Mouse (Mus musculus) CH12.LX (cell line): ENCODE measurements around the gene Bach2. TPM values are rescaled to one million over a fixed set of nuclear protein-coding genes. Genes with fewer than 3 reads are reported as not detected.

Experiments
- DNase-seq: peaks from one replicate; pipeline ENCODE4 v3.0.0-alpha.2; 2013; ENCODE audit errors: extremely low read depth
- H3K27ac ChIP-seq: 2 replicates; pipeline ENCODE4 v1.5.1; 2012; ENCODE audit warnings: low read depth, mild to moderate bottlenecking, control low read depth, moderate library complexity; ENCODE audit not compliant: insufficient read depth
- H3K27me3 ChIP-seq: replicated peaks from 2 replicates; pipeline ENCODE3; 2012; ENCODE audit warnings: inconsistent platforms
- H3K36me3 ChIP-seq, 2 experiments: replicated peaks in 1 of 2; 2 replicates each; pipeline versions ENCODE3 to v1.6.1; 2012; ENCODE audit warnings: inconsistent platforms in 1 of 2, low read length in 1 of 2, mild to moderate bottlenecking in 1 of 2, mixed read lengths in 1 of 2, moderate library complexity in 1 of 2; ENCODE audit not compliant: control insufficient read depth in 1 of 2, insufficient read depth in 1 of 2
- H3K4me1 ChIP-seq, 2 experiments: 2 replicates each; pipeline ENCODE4 v1.6.1; 2012; ENCODE audit warnings: inconsistent platforms in 1 of 2, moderate library complexity in 1 of 2; ENCODE audit not compliant: insufficient read depth in 2 of 2, control insufficient read depth in 1 of 2
- H3K4me2 ChIP-seq: 2 replicates; pipeline ENCODE4 v1.6.1; 2012; ENCODE audit warnings: low read depth, mild to moderate bottlenecking, control low read depth; ENCODE audit not compliant: poor library complexity, insufficient read depth, severe bottlenecking
- H3K4me3 ChIP-seq, 3 experiments: fragments of 150-350 bp in 1 of 3; sonication (generic) in 1 of 3; replicated peaks in 1 of 3; 2 replicates each; pipeline versions ENCODE3 to v1.5.1; 2011 to 2012; ENCODE audit warnings: low read depth in 2 of 3, low read length in 2 of 3, mild to moderate bottlenecking in 2 of 3, moderate library complexity in 2 of 3, control low read depth in 1 of 3, improper control_type of control experiment in 1 of 3, inconsistent platforms in 1 of 3, mixed read lengths in 1 of 3; ENCODE audit not compliant: poor library complexity in 1 of 3
- H3K79me2 ChIP-seq: replicated peaks from 2 replicates; pipeline ENCODE4 v1.6.1; 2012; ENCODE audit warnings: mild to moderate bottlenecking, moderate library complexity; ENCODE audit not compliant: control insufficient read depth, poor library complexity, insufficient read depth, severe bottlenecking; ENCODE audit errors: extremely low read depth
- H3K9ac ChIP-seq: 2 replicates; pipeline ENCODE4 v1.6.1; 2012; ENCODE audit warnings: low read depth, mild to moderate bottlenecking, control low read depth, moderate library complexity; ENCODE audit not compliant: insufficient read depth
- H3K9me3 ChIP-seq: replicated peaks from 2 replicates; pipeline ENCODE3; 2012; ENCODE audit warnings: low read length, inconsistent platforms, mixed read lengths
- BHLHE40 ChIP-seq: IDR thresholded peaks from 2 replicates; pipeline ENCODE4 v1.6.1; 2011; ENCODE audit warnings: mild to moderate bottlenecking, low read depth, low read length, improper control_type of control experiment
- CHD1 ChIP-seq: IDR thresholded peaks from 2 replicates; pipeline ENCODE4 v1.6.1; 2012; ENCODE audit warnings: low read depth, low read length, improper control_type of control experiment, inconsistent platforms
- CHD2 ChIP-seq: IDR thresholded peaks from 2 replicates; pipeline ENCODE4 v1.6.1; 2011; ENCODE audit warnings: low read length, improper control_type of control experiment
- CTCF ChIP-seq, 2 experiments: IDR thresholded peaks in 1 of 2; conservative IDR thresholded peaks in 1 of 2; 2 replicates each; pipeline ENCODE4 v1.5.1; 2011 to 2012; ENCODE audit warnings: low read depth in 2 of 2, low read length in 2 of 2, improper control_type of control experiment in 1 of 2, inconsistent platforms in 1 of 2, mild to moderate bottlenecking in 1 of 2, moderate library complexity in 1 of 2
- E2F4 ChIP-seq: IDR thresholded peaks from 2 replicates; pipeline ENCODE4 v1.6.1; 2011; ENCODE audit warnings: low read depth, low read length, improper control_type of control experiment; ENCODE audit not compliant: insufficient replicate concordance
- EP300 ChIP-seq: IDR thresholded peaks from 2 replicates; pipeline ENCODE4 v1.6.1; 2011; ENCODE audit warnings: low read length, improper control_type of control experiment
- ETS1 ChIP-seq: conservative IDR thresholded peaks from 2 replicates; pipeline ENCODE4 v1.6.1; 2012; ENCODE audit warnings: low read depth, mild to moderate bottlenecking, inconsistent platforms, low read length, improper control_type of control experiment, moderate library complexity
- GABPA ChIP-seq: IDR thresholded peaks from 2 replicates; pipeline ENCODE4 v1.6.1; 2012; ENCODE audit warnings: low read depth, low read length, improper control_type of control experiment, inconsistent platforms; ENCODE audit not compliant: insufficient replicate concordance
- IRF4 ChIP-seq: IDR thresholded peaks from 2 replicates; pipeline ENCODE4 v1.6.1; 2014; ENCODE audit warnings: low read depth, mild to moderate bottlenecking, inconsistent platforms, low read length, improper control_type of control experiment
- JUND ChIP-seq: conservative IDR thresholded peaks from 2 replicates; pipeline ENCODE4 v1.6.1; 2011; ENCODE audit warnings: low read depth, low read length, improper control_type of control experiment
- KAT2A ChIP-seq: IDR thresholded peaks from 2 replicates; pipeline ENCODE4 v1.6.1; 2012; ENCODE audit warnings: low read length, improper control_type of control experiment, inconsistent platforms; ENCODE audit not compliant: insufficient replicate concordance
- MAFK ChIP-seq: IDR thresholded peaks from 2 replicates; pipeline ENCODE4 v1.6.1; 2011; ENCODE audit warnings: low read length, improper control_type of control experiment; ENCODE audit not compliant: insufficient replicate concordance
- MAX ChIP-seq: IDR thresholded peaks from 2 replicates; pipeline ENCODE4 v1.6.1; 2011; ENCODE audit warnings: low read length, improper control_type of control experiment
- MAZ ChIP-seq: IDR thresholded peaks from 2 replicates; pipeline ENCODE4 v1.6.1; 2012; ENCODE audit warnings: low read depth, mild to moderate bottlenecking, inconsistent platforms, low read length, improper control_type of control experiment, moderate library complexity
- MXI1 ChIP-seq: IDR thresholded peaks from 2 replicates; pipeline ENCODE4 v1.6.1; 2011; ENCODE audit warnings: mild to moderate bottlenecking, low read depth, low read length, improper control_type of control experiment
- MYC ChIP-seq: IDR thresholded peaks from 2 replicates; pipeline ENCODE4 v1.6.1; 2011; ENCODE audit warnings: low read depth, mild to moderate bottlenecking, improper control_type of control experiment, low read length
- NRF1 ChIP-seq: IDR thresholded peaks from 2 replicates; pipeline ENCODE4 v1.6.1; 2014; ENCODE audit warnings: low read depth, mild to moderate bottlenecking, inconsistent platforms, low read length, improper control_type of control experiment, moderate library complexity
- PAX5 ChIP-seq: IDR thresholded peaks from 2 replicates; pipeline ENCODE4 v1.6.1; 2012; ENCODE audit warnings: low read length, inconsistent platforms, mixed read lengths
- POLR2A ChIP-seq: IDR thresholded peaks from 2 replicates; pipeline ENCODE4 v1.6.1; 2011; ENCODE audit warnings: low read depth, mild to moderate bottlenecking, improper control_type of control experiment, low read length
- POLR2AphosphoS2 ChIP-seq: IDR thresholded peaks from 2 replicates; pipeline ENCODE4 v1.6.1; 2011; ENCODE audit warnings: low read depth, low read length, improper control_type of control experiment
- RAD21 ChIP-seq: IDR thresholded peaks from 2 replicates; pipeline ENCODE4 v1.6.1; 2011; ENCODE audit warnings: low read depth, mild to moderate bottlenecking, low read length, improper control_type of control experiment, moderate library complexity
- RCOR1 ChIP-seq: conservative IDR thresholded peaks from 2 replicates; pipeline ENCODE4 v1.6.1; 2012; ENCODE audit warnings: low read depth, mild to moderate bottlenecking, inconsistent platforms, low read length, improper control_type of control experiment
- SMC3 ChIP-seq: IDR thresholded peaks from 2 replicates; pipeline ENCODE4 v1.6.1; 2011; ENCODE audit warnings: low read depth, low read length, improper control_type of control experiment
- TBP ChIP-seq: conservative IDR thresholded peaks from 2 replicates; pipeline ENCODE4 v1.6.1; 2011; ENCODE audit warnings: low read depth, low read length, improper control_type of control experiment
- TCF12 ChIP-seq: IDR thresholded peaks from 2 replicates; pipeline ENCODE4 v1.6.1; 2014; ENCODE audit warnings: low read depth, mild to moderate bottlenecking, inconsistent platforms, low read length, improper control_type of control experiment
- USF2 ChIP-seq: conservative IDR thresholded peaks from 2 replicates; pipeline ENCODE4 v1.6.1; 2011; ENCODE audit warnings: low read depth, low read length, improper control_type of control experiment
- ZNF384 ChIP-seq: IDR thresholded peaks from 2 replicates; pipeline ENCODE4 v1.6.1; 2012; ENCODE audit warnings: low read depth, low read length, improper control_type of control experiment, inconsistent platforms
- dilution Hi-C: fragments of 300-500 bp; cut with MboI; formaldehyde crosslinking; loops from 2 replicates; pipeline ENCODE4 v1.14.3; 2020; ENCODE audit warnings: low sequenced_read_pairs; ENCODE audit not compliant: extremely low pct_unique_long_range_greater_than_20kb, extremely low pct_ligation_motif_present
- in situ Hi-C: fragments of 300-500 bp; cut with MboI; formaldehyde crosslinking; loops from 3 replicates; pipeline ENCODE4 v1.14.3; 2019; ENCODE audit warnings: low sequenced_read_pairs, low pct_ligation_motif_present, low pct_unique_long_range_greater_than_20kb, mixed read lengths
- polyA plus RNA-seq: library from polyadenylated mRNA; unstranded; fragments of >175 nt; gene quantifications from 2 replicates; pipeline ENCODE4 v1.2.1, GENCODE M21; 2012; ENCODE audit warnings: low read depth; ENCODE audit not compliant: insufficient read length
- total RNA-seq, 2 experiments: library from RNA; depleted of rRNA; stranded (reverse); fragments of 300-350 nt in 1 of 2; fragments of >200 nt in 1 of 2; gene quantifications; 2 replicates each; pipeline ENCODE4 v1.2.3; 2012 to 2014

Bach2 gene
- total and polyA plus RNA-seq, 3 experiments: 0.11 TPM; not detected in 2

GRCm38 (mm10) chr4:32342269-32342668, 103.7 kb downstream of the Bach2 start:
- DNase-seq: peak; percentile 67
- Histone ChIP-seq H3K27ac (no peak overlapping the region), H3K36me3 (no peaks in the 10 kb centered on the region), H3K4me2 (no peak overlapping the region), H3K9me3 (no peaks in the 10 kb centered on the region), H3K79me2 (no peaks in the 10 kb centered on the region), H3K4me3 (no peak overlapping the region), H3K9ac (no peak overlapping the region), H3K4me1 (peaks cover 3 to 16% of the 10 kb centered on the region in 2 experiments; a peak in 3 of 4 replicates), H3K27me3 (no peaks in the 10 kb centered on the region)
- TF ChIP-seq USF2 (no peak), CHD1 (no peak), NRF1 (no peak), JUND (no peak), MAZ (no peak), CHD2 (no peak), GABPA (no peak), CTCF (conservative IDR thresholded peaks at IDR 0.05 in 1 of 2, IDR thresholded peaks at IDR 0.05 in 1 of 2; ENCODE audit: low read depth in 2 of 2, low read length in 2 of 2) (peak in 1 of 2 experiments; percentile 62; a peak in 2 of 4 replicates), POLR2A (no peak), POLR2AphosphoS2 (no peak), MAX (peak; percentile 93), RAD21 (peak; percentile 31), RCOR1 (no peak), PAX5 (no peak), MAFK (no peak), MYC (peak; percentile 71), EP300 (no peak), ZNF384 (no peak), SMC3 (peak; percentile 67), E2F4 (no peak), BHLHE40 (no peak), MXI1 (no peak)
- dilution Hi-C loops: no loop called here
- in situ Hi-C loops: no loop called here

GRCm38 (mm10) chr4:32343256-32344165, 104.9 kb downstream of the Bach2 start:
- no peak overlapping the region for H3K9ac ChIP-seq
- no peak overlapping the region for H3K27ac ChIP-seq
- TF ChIP-seq MXI1 (no peak), PAX5 (no peak), E2F4 (no peak), KAT2A (no peak), ETS1 (no peak), TBP (no peak), IRF4 (no peak), TCF12 (no peak), CHD1 (no peak), MYC (no peak), EP300 (no peak), JUND (no peak)
- peaks cover 3 to 16% of the 10 kb centered on the region in 2 experiments; a peak in 3 of 4 replicates for H3K4me1 ChIP-seq
- no peak overlapping the region for H3K4me2 ChIP-seq
- no peak overlapping the region for H3K4me3 ChIP-seq
- H3K27me3 ChIP-seq: no peaks in the 10 kb centered on the region
- H3K9me3 ChIP-seq: no peaks in the 10 kb centered on the region
- dilution Hi-C loops: no loop called here
- in situ Hi-C loops: no loop called here
- H3K79me2 ChIP-seq: no peaks in the 10 kb centered on the region
- no peak for DNase-seq
- H3K36me3 ChIP-seq: no peaks in the 10 kb centered on the region
